Mouse (Mus musculus) hindbrain, embryonic 14.5 days (tissue): ENCODE results near the gene Tmem120a. TPM values are rescaled to one million over a fixed set of nuclear protein-coding genes. Genes with fewer than 3 reads are reported as not detected.

Source experiments
- ATAC-seq: fragments of 200-750 bp; cut with Nextera tagmentation; 2 replicates; pipeline ENCODE4 v1.8.0; 2017; ENCODE audit warnings: moderate number of reproducible peaks, mild to moderate bottlenecking, moderate TSS enrichment, moderate library complexity; ENCODE audit not compliant: low FRiP score
- DNase-seq: peaks from one replicate; pipeline ENCODE4 v3.0.0-alpha.2; 2015; ENCODE audit warnings: low spot score
- H3K27ac ChIP-seq: fragments of 300-500 bp; sonication (generic); 2 replicates; pipeline ENCODE4 v1.5.1; 2014; ENCODE audit warnings: mild to moderate bottlenecking, moderate library complexity
- H3K27me3 ChIP-seq: fragments of 300-500 bp; sonication (generic); 2 replicates; pipeline ENCODE4 v1.6.1; 2014; ENCODE audit warnings: mild to moderate bottlenecking, low read length, mixed read lengths; ENCODE audit not compliant: control insufficient read depth, insufficient read depth
- H3K36me3 ChIP-seq: fragments of 300-500 bp; sonication (generic); replicated peaks from 2 replicates; pipeline ENCODE4 v1.6.1; 2014; ENCODE audit not compliant: control insufficient read depth, insufficient read depth
- H3K4me1 ChIP-seq: fragments of 300-500 bp; sonication (generic); replicated peaks from 2 replicates; pipeline ENCODE4 v1.6.1; 2014; ENCODE audit warnings: antibody characterized with exemption, low read length, mixed read lengths; ENCODE audit not compliant: control insufficient read depth, insufficient read depth
- H3K4me2 ChIP-seq: fragments of 300-500 bp; sonication (generic); replicated peaks from 2 replicates; pipeline ENCODE4 v1.6.1; 2014; ENCODE audit warnings: mild to moderate bottlenecking, moderate library complexity
- H3K4me3 ChIP-seq: fragments of 300-500 bp; sonication (generic); replicated peaks from 2 replicates; pipeline ENCODE4 v1.5.1; 2014; ENCODE audit warnings: mild to moderate bottlenecking, low read length
- H3K9ac ChIP-seq: fragments of 300-500 bp; sonication (generic); 2 replicates; pipeline ENCODE4 v1.6.1; 2014
- H3K9me3 ChIP-seq: fragments of 300-500 bp; sonication (generic); 2 replicates; pipeline ENCODE4 v1.6.1; 2016; ENCODE audit warnings: low read length; ENCODE audit not compliant: control insufficient read depth
- WGBS: fragments of 180-500 bp; shearing (Covaris S2); extraction: QIAGEN DNeasy Blood & Tissue Kit; methylation state at CpG from one replicate; pipeline ENCODE4 v1.1.7; 2014; 5-methylcytosine and 5-hydroxymethylcytosine counted together
- polyA plus RNA-seq: library from polyadenylated mRNA; unstranded; fragments of >200 nt; fragmentation: Nextera tagmentation; extraction: Ambion mirVana; gene quantifications from 2 replicates; pipeline ENCODE4 v1.2.1, GENCODE M21; 2014

Tmem120a gene
- polyA plus RNA-seq, 1 experiment from 2014 or later, result 89.0 TPM

DNA sequence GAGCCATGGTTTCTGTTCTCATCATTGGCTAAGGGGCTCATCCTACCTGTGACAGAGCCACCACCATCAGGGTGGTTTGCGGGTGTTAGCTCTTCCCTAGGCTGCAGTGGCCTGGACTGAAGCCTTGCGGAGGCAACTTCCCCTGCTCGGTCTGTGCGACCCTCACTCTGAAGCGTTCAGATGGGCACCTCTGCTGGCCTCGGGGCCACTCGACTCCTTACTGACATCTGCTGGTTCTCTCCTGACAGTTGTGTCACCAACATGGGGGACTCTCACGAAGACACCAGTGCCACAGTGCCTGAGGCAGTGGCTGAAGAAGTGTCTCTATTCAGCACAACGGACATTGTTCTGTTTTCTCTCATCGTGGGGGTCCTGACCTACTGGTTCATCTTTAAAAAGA is 28.6 kb downstream of the Tmem120a start:
- H3K4me3 ChIP-seq, result no peak overlapping the region
- H3K36me3 ChIP-seq, result peaks cover 39% of the 10 kb centered on the region
- DNase-seq (no peak), ATAC-seq (no peak)
- no peaks in the 10 kb centered on the region for H3K9me3 ChIP-seq
- H3K27me3 ChIP-seq, result no peaks in the 10 kb centered on the region
- H3K27ac ChIP-seq, result no peak overlapping the region
- no peak overlapping the region for H3K4me2 ChIP-seq
- WGBS, result 47% methylated on average over 10 of the region's 10 CpGs
- H3K4me1 ChIP-seq, result peaks cover 12% of the 10 kb centered on the region; the same call in 1 of the 2 replicates
- H3K9ac ChIP-seq, result no peak overlapping the region

DNA sequence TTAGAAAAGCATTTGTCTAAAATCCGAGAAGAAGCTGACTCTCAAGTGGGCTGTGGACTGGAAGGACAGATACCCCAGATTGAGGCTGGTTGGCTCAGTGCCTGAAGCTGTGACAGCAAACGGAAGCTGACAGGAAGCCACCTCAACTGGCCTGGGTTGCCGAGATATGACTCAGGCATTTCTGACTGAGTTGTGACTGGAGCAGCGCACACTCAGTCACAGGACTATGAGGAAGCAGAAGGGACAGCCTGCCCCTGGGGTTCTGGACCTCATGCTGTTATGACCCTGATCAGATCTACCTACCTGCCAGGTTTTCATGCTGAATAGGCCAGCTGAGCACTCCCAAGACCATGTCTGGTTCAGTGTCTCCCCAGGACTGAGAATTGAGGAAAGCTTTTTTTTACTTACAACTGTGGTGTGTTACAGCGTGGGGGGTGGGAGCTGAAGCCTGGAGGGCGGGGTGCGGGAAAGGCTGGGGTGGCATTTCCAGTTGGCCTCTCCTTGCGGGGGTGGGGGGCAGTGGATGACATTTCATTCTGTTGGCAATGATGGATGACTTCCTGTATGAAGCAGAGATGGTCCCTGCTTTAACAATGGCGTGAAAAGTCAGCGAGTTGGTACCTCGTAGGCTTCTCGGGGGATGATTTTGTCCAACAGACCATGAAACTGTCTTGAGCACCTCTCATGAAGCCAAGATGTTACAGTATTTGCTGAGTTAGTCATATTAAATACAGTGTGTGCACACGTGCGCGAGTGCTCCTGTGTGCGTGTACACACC is 30.6 kb downstream of the Tmem120a start:
- DNase-seq, result peak; percentile 37
- Histone ChIP-seq H3K4me1 (peaks cover 12% of the 10 kb centered on the region; the same call in 1 of the 2 replicates), H3K27me3 (no peaks in the 10 kb centered on the region), H3K9ac (no peak overlapping the region), H3K4me3 (no peak overlapping the region), H3K36me3 (peaks cover 37% of the 10 kb centered on the region), H3K9me3 (no peaks in the 10 kb centered on the region), H3K4me2 (no peak overlapping the region), H3K27ac (no peak overlapping the region)
- no peak for ATAC-seq
- 52% methylated on average over 16 of the region's 16 CpGs for WGBS

DNA sequence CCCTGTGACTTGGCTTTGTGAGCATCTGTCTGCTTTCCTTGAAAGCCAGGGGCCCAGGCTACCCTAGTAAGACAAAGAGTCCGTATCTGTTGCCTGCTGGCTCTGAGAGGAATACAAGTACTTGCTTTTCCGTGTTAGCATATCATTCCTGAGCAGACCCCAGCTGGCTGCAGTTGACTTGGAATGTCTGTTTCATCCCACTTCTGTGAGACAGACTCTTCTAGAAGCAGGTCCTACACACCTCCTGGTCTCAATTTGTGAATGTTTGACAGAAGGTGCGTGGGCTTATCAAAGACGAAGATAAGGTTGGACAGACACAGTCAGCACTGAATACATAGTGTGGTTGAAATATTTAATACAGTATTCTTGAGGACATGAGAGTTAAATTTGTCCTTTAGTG is 31.4 kb downstream of the Tmem120a start:
- no peak for ATAC-seq

DNA sequence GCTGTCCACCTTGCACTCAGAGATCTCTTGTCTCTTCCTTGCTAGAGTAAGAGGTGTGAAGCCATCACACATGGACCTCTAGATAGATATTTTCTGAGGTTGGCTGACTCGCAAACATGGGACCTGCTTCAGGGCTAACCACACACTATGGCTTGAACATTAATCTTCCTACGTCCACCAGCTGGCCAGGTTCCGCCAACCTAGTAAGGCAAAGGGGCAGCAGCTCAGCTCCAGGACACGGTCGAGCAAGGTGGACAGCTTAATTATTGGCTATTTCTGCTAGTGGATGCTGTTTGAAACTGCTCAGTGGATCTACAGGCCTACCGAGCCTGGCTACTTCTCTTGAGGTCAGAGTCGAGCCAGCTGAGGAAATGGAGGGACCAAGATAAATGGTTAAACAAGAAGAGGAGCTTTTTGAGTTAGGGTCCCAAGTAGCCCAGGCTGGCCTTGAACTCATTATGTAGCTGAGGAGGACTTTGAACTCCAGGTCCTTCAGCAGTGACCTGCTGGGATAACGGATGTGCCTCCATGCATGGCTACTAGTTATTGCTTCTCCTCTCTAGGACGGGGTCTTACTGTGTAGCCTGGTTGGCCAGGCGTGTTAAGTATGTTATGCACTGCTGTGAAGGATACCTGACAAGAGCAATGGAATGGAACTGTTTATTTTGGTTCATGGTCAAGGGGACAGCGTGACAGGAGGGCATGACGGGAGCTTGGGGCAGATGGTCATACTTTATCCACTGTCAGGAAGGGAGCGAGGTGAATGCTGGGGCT is 32.5 kb downstream of the Tmem120a start:
- Histone ChIP-seq H3K4me1 (peaks cover 12% of the 10 kb centered on the region; the same call in 1 of the 2 replicates), H3K9me3 (no peaks in the 10 kb centered on the region), H3K4me3 (no peak overlapping the region), H3K4me2 (no peak overlapping the region), H3K27ac (no peak overlapping the region), H3K9ac (no peak overlapping the region), H3K27me3 (no peaks in the 10 kb centered on the region), H3K36me3 (peaks cover 28% of the 10 kb centered on the region)
- WGBS, result 93% methylated on average over 13 of the region's 13 CpGs
- ATAC-seq, result no peak
- DNase-seq, result no peak

More for the DNA sequence above, 31.4 kb downstream of the Tmem120a start:
- Histone ChIP-seq H3K27me3 (no peaks in the 10 kb centered on the region), H3K4me2 (no peak overlapping the region), H3K4me3 (no peak overlapping the region), H3K9me3 (no peaks in the 10 kb centered on the region), H3K27ac (no peak overlapping the region), H3K4me1 (peaks cover 12% of the 10 kb centered on the region; the same call in 1 of the 2 replicates), H3K36me3 (peaks cover 33% of the 10 kb centered on the region), H3K9ac (no peak overlapping the region)
- 58% methylated on average over 4 of the region's 4 CpGs for WGBS
- no peak for DNase-seq

DNA sequence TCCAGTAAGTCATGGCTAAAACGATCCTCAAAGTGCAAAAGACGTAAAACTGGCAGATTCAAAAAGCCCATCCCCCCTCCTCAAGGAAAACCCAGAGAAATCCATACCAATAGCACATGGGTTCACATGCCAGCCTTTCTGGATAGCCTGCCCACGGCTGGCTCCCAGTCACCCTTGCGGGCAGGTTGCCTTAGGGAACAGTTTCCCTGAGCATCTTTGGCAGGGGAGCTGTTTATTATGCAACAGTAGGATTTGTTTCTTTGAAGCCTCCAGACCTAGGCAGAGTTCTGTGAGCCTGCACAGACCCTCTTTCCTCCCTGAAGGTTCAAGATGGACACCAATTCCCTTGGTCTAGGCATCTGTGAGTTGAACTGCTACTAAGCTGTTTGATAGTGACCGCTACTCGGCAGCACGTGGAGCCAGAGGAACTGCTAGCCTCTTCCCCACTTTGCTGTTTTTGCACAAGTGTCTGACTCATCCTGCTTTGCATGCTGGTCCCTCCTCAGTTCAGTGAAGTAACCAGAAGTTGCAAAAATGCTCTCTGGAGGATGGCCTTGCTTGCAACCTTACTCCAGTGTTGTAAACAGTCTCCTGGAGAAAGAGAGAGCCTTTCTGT is 33.5 kb downstream of the Tmem120a start:
- peaks cover 18% of the 10 kb centered on the region for H3K36me3 ChIP-seq
- no peak overlapping the region for H3K9ac ChIP-seq
- ATAC-seq (no peak), DNase-seq (no peak)
- WGBS, result 92% methylated on average over 7 of the region's 7 CpGs
- H3K9me3 ChIP-seq, result no peaks in the 10 kb centered on the region
- no peaks in the 10 kb centered on the region for H3K27me3 ChIP-seq
- H3K4me3 ChIP-seq, result no peak overlapping the region
- H3K27ac ChIP-seq, result no peak overlapping the region
- H3K4me2 ChIP-seq, result no peak overlapping the region
- peaks cover 12% of the 10 kb centered on the region; the same call in 1 of the 2 replicates for H3K4me1 ChIP-seq

DNA sequence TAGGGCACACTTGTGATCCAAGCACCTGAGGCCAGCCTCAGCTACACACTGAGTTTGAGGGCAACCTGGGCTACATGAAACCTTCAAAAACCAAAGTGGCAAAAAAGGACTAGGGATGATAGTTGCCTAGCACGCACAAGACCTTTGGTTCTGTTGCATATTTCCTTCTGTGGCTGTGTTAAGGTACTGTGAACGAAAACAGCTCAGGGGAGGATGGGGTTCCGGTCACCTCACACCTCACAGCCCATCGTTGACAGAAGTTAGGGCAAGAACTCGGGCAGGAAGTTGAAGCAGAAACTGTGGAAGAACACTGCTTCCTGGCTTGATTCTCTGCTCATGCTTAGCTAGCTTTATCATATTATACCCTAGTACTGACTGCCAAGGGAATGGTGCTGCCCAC is 34.5 kb downstream of the Tmem120a start:
- Histone ChIP-seq H3K9ac (no peak overlapping the region), H3K4me2 (no peak overlapping the region), H3K9me3 (no peaks in the 10 kb centered on the region), H3K36me3 (peaks cover 17% of the 10 kb centered on the region), H3K4me3 (no peak overlapping the region), H3K27ac (no peak overlapping the region), H3K4me1 (peaks cover 12% of the 10 kb centered on the region; the same call in 1 of the 2 replicates), H3K27me3 (no peaks in the 10 kb centered on the region)
- DNase-seq (no peak), ATAC-seq (no peak)
- 98% methylated on average over 5 of the region's 5 CpGs for WGBS

DNA sequence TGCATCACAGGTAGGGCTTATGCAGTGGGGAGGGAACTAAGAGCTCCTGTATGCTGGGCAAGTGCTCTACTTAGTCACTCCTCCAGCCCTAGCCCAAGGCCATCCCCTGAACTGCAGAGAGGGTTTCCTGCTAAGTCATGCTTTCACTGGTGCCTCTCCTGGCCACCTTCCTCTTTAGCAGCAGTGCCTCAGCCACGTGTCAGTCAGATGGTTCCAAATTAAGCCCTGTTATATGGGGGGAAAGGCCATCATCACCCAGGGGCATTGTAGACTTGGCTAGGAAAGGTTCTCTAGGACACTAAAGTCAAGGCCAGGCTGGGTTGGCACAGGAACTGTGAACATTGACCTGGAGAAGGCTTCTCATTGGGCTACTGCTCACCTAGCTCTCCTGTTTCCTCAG is 36.4 kb downstream of the Tmem120a start:
- peaks cover 17% of the 10 kb centered on the region for H3K36me3 ChIP-seq
- no peak overlapping the region for H3K27ac ChIP-seq
- no peaks in the 10 kb centered on the region for H3K27me3 ChIP-seq
- H3K4me1 ChIP-seq, result no peaks in the 10 kb centered on the region
- no peak overlapping the region for H3K9ac ChIP-seq
- DNase-seq, result no peak
- no peak overlapping the region for H3K4me2 ChIP-seq
- no peak for ATAC-seq
- WGBS, result 57% methylated on average over 1 of the region's 1 CpGs
- H3K9me3 ChIP-seq, result no peaks in the 10 kb centered on the region
- no peak overlapping the region for H3K4me3 ChIP-seq

DNA sequence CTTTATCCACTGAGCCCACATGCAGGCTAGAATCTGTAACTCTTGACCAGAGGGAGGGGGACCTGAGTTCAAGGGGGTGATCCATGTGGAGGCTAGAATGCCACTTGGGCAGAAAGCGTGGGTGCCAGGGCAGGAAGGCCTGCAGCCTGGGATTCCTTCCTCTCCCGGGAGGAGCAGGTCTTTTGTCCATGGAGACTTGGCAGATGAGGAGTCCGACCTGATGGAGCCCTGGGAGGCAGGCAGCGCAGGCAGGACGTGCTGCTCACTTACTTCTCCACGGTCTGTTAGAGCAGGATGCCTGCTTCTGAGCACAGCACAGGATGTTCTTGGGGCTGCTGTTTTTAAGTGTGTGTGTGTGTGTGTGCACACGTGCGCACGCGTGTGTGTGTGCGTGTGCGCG is 37.2 kb downstream of the Tmem120a start:
- Histone ChIP-seq H3K27ac (no peak overlapping the region), H3K4me1 (no peaks in the 10 kb centered on the region), H3K27me3 (no peaks in the 10 kb centered on the region), H3K36me3 (peaks cover 19% of the 10 kb centered on the region), H3K4me3 (no peak overlapping the region), H3K4me2 (no peak overlapping the region), H3K9ac (no peak overlapping the region), H3K9me3 (no peaks in the 10 kb centered on the region)
- no peak for ATAC-seq
- no peak for DNase-seq
- WGBS, result 90% methylated on average over 13 of the region's 13 CpGs

DNA sequence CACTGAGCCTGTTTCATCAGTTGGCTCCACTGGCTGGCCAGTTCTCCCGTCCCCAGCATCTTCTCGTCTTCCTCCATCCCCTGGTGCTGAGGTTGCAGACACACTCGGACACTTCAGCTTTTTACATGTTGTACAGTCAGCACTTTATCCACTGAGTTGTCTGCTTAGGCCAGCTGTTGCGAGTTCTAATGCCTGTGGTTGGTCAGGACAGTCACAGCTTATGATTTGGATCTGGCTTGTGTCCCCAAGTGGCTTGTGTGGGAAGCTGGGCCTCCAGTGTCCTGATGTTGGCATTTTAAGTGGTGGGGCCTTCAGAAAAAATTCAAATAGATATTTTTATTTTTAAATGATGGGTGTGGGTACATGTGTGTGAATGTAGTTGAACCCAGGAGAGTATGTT is 38.9 kb downstream of the Tmem120a start:
- no peaks in the 10 kb centered on the region for H3K4me1 ChIP-seq
- H3K27me3 ChIP-seq, result no peaks in the 10 kb centered on the region
- H3K36me3 ChIP-seq, result peaks cover 25% of the 10 kb centered on the region
- H3K9ac ChIP-seq, result no peak overlapping the region
- WGBS, result 95% methylated on average over 4 of the region's 4 CpGs
- ATAC-seq (no peak), DNase-seq (no peak)
- no peak overlapping the region for H3K4me3 ChIP-seq
- no peaks in the 10 kb centered on the region for H3K9me3 ChIP-seq
- no peak overlapping the region for H3K27ac ChIP-seq
- H3K4me2 ChIP-seq, result no peak overlapping the region
